Mouse (Mus musculus): ENCODE data around the gene Rtp1. TPM values are rescaled to one million over a fixed set of nuclear protein-coding genes. Genes with fewer than 3 reads are reported as not detected.

Gene Rtp1
- polyA plus RNA-seq (2015; fragmentation: Nextera tagmentation; extraction: Ambion mirVana), result not detected in 2 replicates

GRCm38 (mm10) chr16:23428647-23429319 is at the start of gene Rtp1:
Rtp1 (plus strand) TSS chr16:23429133.
- H3K4me3 ChIP-seq (replicated peaks), result no peak within 1 kb of the TSS
- H3K9me3 ChIP-seq (replicated peaks), result no peaks in the 10 kb centered on the region
- 69% methylated on average over 7 of the region's 7 CpGs for WGBS (ENCODE audit: insufficient replicate concordance)
- no peak within 1 kb of the TSS for H3K27ac ChIP-seq (replicated peaks)
- H3K27me3 ChIP-seq, result no peaks in the 10 kb centered on the region
- H3K36me3 ChIP-seq (replicated peaks), result no peaks in the 10 kb centered on the region
- no peak within 1 kb of the TSS for H3K9ac ChIP-seq
- no peaks in the 10 kb centered on the region for H3K4me1 ChIP-seq (replicated peaks)
- no peak for ATAC-seq (ENCODE audit: insufficient read depth)
- no peak within 1 kb of the TSS for H3K4me2 ChIP-seq

GRCm38 (mm10) chr16:23379536-23380230 is 49.2 kb upstream of the Rtp1 start:
- 59% methylated on average over 3 of the region's 3 CpGs for WGBS (ENCODE audit: insufficient replicate concordance)
- H3K9ac ChIP-seq, result no peak overlapping the region
- no peaks in the 10 kb centered on the region for H3K36me3 ChIP-seq (replicated peaks)
- no peaks in the 10 kb centered on the region for H3K27me3 ChIP-seq
- H3K27ac ChIP-seq (replicated peaks), result no peak overlapping the region
- H3K4me1 ChIP-seq (replicated peaks), result no peaks in the 10 kb centered on the region
- no peak overlapping the region for H3K4me3 ChIP-seq (replicated peaks)
- no peak overlapping the region for H3K4me2 ChIP-seq
- H3K9me3 ChIP-seq (replicated peaks), result no peaks in the 10 kb centered on the region
- ATAC-seq (ENCODE audit: insufficient read depth), result no peak

GRCm38 (mm10) chr16:23384304-23384703 is 44.6 kb upstream of the Rtp1 start:
- H3K4me2 ChIP-seq, result no peak overlapping the region
- H3K36me3 ChIP-seq (replicated peaks), result no peaks in the 10 kb centered on the region
- H3K4me3 ChIP-seq (replicated peaks), result no peak overlapping the region
- no peaks in the 10 kb centered on the region for H3K4me1 ChIP-seq (replicated peaks)
- H3K27me3 ChIP-seq, result no peaks in the 10 kb centered on the region
- no peak overlapping the region for H3K9ac ChIP-seq
- ATAC-seq (ENCODE audit: insufficient read depth), result no peak
- no peak overlapping the region for H3K27ac ChIP-seq (replicated peaks)
- H3K9me3 ChIP-seq (replicated peaks), result no peaks in the 10 kb centered on the region

- H3K4me3 ChIP-seq (replicated peaks), result no peak overlapping the region
- WGBS (ENCODE audit: insufficient replicate concordance), result 50% methylated on average over 5 of the region's 5 CpGs
These were observed 31.0 kb upstream of the Rtp1 start for GRCm38 (mm10) chr16:23397931-23398330.

GRCm38 (mm10) chr16:23401463-23401862 is 27.5 kb upstream of the Rtp1 start:
- no peak overlapping the region for H3K4me2 ChIP-seq
- 0 out of 2 replicates have a peak, but pooled peaks cover 2% of the 10 kb centered on the region for H3K4me1 ChIP-seq (replicated peaks)
- no peaks in the 10 kb centered on the region for H3K27me3 ChIP-seq
- H3K27ac ChIP-seq (replicated peaks), result no peak overlapping the region
- H3K36me3 ChIP-seq (replicated peaks), result no peaks in the 10 kb centered on the region
- WGBS (ENCODE audit: insufficient replicate concordance), result 13% methylated on average over 4 of the region's 4 CpGs
- H3K4me3 ChIP-seq (replicated peaks), result no peak overlapping the region
- no peak for ATAC-seq (ENCODE audit: insufficient read depth)
- no peak overlapping the region for H3K9ac ChIP-seq
- no peaks in the 10 kb centered on the region for H3K9me3 ChIP-seq (replicated peaks)

More at GRCm38 (mm10) chr16:23397931-23398330, 31.0 kb upstream of the Rtp1 start:
- H3K27me3 ChIP-seq, result no peaks in the 10 kb centered on the region
- 0 out of 2 replicates have a peak, but pooled peaks cover 2% of the 10 kb centered on the region for H3K4me1 ChIP-seq (replicated peaks)
- H3K36me3 ChIP-seq (replicated peaks), result no peaks in the 10 kb centered on the region
- H3K27ac ChIP-seq (replicated peaks), result no peak overlapping the region
- no peaks in the 10 kb centered on the region for H3K9me3 ChIP-seq (replicated peaks)
- no peak overlapping the region for H3K9ac ChIP-seq
- ATAC-seq (ENCODE audit: insufficient read depth), result no peak
- no peak overlapping the region for H3K4me2 ChIP-seq

- H3K4me3 ChIP-seq (replicated peaks), result no peak overlapping the region
- H3K4me2 ChIP-seq, result no peak overlapping the region
- no peak overlapping the region for H3K9ac ChIP-seq
- no peak for ATAC-seq (ENCODE audit: insufficient read depth)
- 34% methylated on average over 3 of the region's 3 CpGs for WGBS (ENCODE audit: insufficient replicate concordance)
- no peaks in the 10 kb centered on the region for H3K27me3 ChIP-seq
- H3K27ac ChIP-seq (replicated peaks), result no peak overlapping the region
- H3K36me3 ChIP-seq (replicated peaks), result no peaks in the 10 kb centered on the region
- 0 out of 2 replicates have a peak, but pooled peaks cover 2% of the 10 kb centered on the region for H3K4me1 ChIP-seq (replicated peaks)
- H3K9me3 ChIP-seq (replicated peaks), result no peaks in the 10 kb centered on the region
These were observed 27.0 kb upstream of the Rtp1 start for GRCm38 (mm10) chr16:23401959-23402358.

- Histone ChIP-seq H3K4me2 (no peak overlapping the region), H3K27ac (replicated peaks) (no peak overlapping the region), H3K4me3 (replicated peaks) (no peak overlapping the region), H3K27me3 (no peaks in the 10 kb centered on the region), H3K9me3 (replicated peaks) (no peaks in the 10 kb centered on the region), H3K9ac (no peak overlapping the region), H3K4me1 (replicated peaks) (0 out of 2 replicates have a peak, but pooled peaks cover 2% of the 10 kb centered on the region), H3K36me3 (replicated peaks) (no peaks in the 10 kb centered on the region)
- WGBS (ENCODE audit: insufficient replicate concordance), result 40% methylated on average over 8 of the region's 8 CpGs
- no peak for ATAC-seq (ENCODE audit: insufficient read depth)
These were observed 25.8 kb upstream of the Rtp1 start for GRCm38 (mm10) chr16:23403008-23403755.

- no peaks in the 10 kb centered on the region for H3K9me3 ChIP-seq (replicated peaks)
- no peaks in the 10 kb centered on the region for H3K27me3 ChIP-seq
- H3K9ac ChIP-seq, result no peak overlapping the region
- H3K36me3 ChIP-seq (replicated peaks), result no peaks in the 10 kb centered on the region
- no peak overlapping the region for H3K27ac ChIP-seq (replicated peaks)
- no peak for ATAC-seq (ENCODE audit: insufficient read depth)
- 62% methylated on average over 6 of the region's 6 CpGs for WGBS (ENCODE audit: insufficient replicate concordance)
- no peak overlapping the region for H3K4me3 ChIP-seq (replicated peaks)
- H3K4me2 ChIP-seq, result no peak overlapping the region
- no peaks in the 10 kb centered on the region for H3K4me1 ChIP-seq (replicated peaks)
These were observed 16.0 kb upstream of the Rtp1 start for GRCm38 (mm10) chr16:23412930-23413329.

- no peaks in the 10 kb centered on the region for H3K4me1 ChIP-seq (replicated peaks)
- H3K9me3 ChIP-seq (replicated peaks), result no peaks in the 10 kb centered on the region
- no peaks in the 10 kb centered on the region for H3K36me3 ChIP-seq (replicated peaks)
- 0 out of 2 replicates have a peak overlapping the region, but pooled peaks have one; percentile 9 for H3K4me2 ChIP-seq
- 36% methylated on average over 10 of the region's 10 CpGs for WGBS (ENCODE audit: insufficient replicate concordance)
- no peak for ATAC-seq (ENCODE audit: insufficient read depth)
- no peaks in the 10 kb centered on the region for H3K27me3 ChIP-seq
- no peak overlapping the region for H3K4me3 ChIP-seq (replicated peaks)
- no peak overlapping the region for H3K27ac ChIP-seq (replicated peaks)
- no peak overlapping the region for H3K9ac ChIP-seq
These were observed 12.7 kb upstream of the Rtp1 start for GRCm38 (mm10) chr16:23416261-23416656.

- Histone ChIP-seq H3K4me1 (replicated peaks) (no peaks in the 10 kb centered on the region), H3K9me3 (replicated peaks) (no peaks in the 10 kb centered on the region), H3K4me3 (replicated peaks) (no peak overlapping the region), H3K9ac (no peak overlapping the region), H3K36me3 (replicated peaks) (no peaks in the 10 kb centered on the region), H3K4me2 (0 out of 2 replicates have a peak overlapping the region, but pooled peaks have one; percentile 9), H3K27me3 (no peaks in the 10 kb centered on the region), H3K27ac (replicated peaks) (no peak overlapping the region)
- ATAC-seq (ENCODE audit: insufficient read depth), result peak; percentile 34; the same call in 1 of the 2 replicates
- 46% methylated on average over 9 of the region's 9 CpGs for WGBS (ENCODE audit: insufficient replicate concordance)
These were observed 12.2 kb upstream of the Rtp1 start for GRCm38 (mm10) chr16:23416657-23417293.
